Mouse (Mus musculus) hindbrain, embryonic 15.5 days (tissue): ENCODE data around the gene Olfr270. TPM values are rescaled to one million over a fixed set of nuclear protein-coding genes. Genes with fewer than 3 reads are reported as not detected.

Source experiments
- ATAC-seq: fragments of 200-750 bp; cut with Nextera tagmentation; 2 replicates; pipeline ENCODE4 v1.8.0; 2017; ENCODE audit warnings: low read depth, moderate number of reproducible peaks, moderate TSS enrichment; ENCODE audit not compliant: low FRiP score
- H3K27ac ChIP-seq: fragments of 300-500 bp; sonication (generic); replicated peaks from 2 replicates; pipeline ENCODE4 v1.5.1; 2015; ENCODE audit warnings: mild to moderate bottlenecking, inconsistent platforms
- H3K27me3 ChIP-seq: fragments of 300-500 bp; sonication (generic); 2 replicates; pipeline ENCODE4 v1.6.1; 2015; ENCODE audit warnings: control low read depth, inconsistent platforms
- H3K36me3 ChIP-seq: fragments of 300-500 bp; sonication (generic); 2 replicates; pipeline ENCODE4 v1.6.1; 2015; ENCODE audit warnings: control low read depth, inconsistent platforms
- H3K4me1 ChIP-seq: fragments of 300-500 bp; sonication (generic); replicated peaks from 2 replicates; pipeline ENCODE4 v1.6.1; 2015; ENCODE audit warnings: control low read depth, inconsistent platforms
- H3K4me2 ChIP-seq: fragments of 300-500 bp; sonication (generic); 2 replicates; pipeline ENCODE4 v1.6.1; 2015; ENCODE audit warnings: moderate library complexity, mild to moderate bottlenecking, inconsistent platforms
- H3K4me3 ChIP-seq: fragments of 300-500 bp; sonication (generic); 2 replicates; pipeline ENCODE4 v1.5.1; 2015; ENCODE audit warnings: mild to moderate bottlenecking, inconsistent platforms
- H3K9ac ChIP-seq: fragments of 300-500 bp; sonication (generic); 2 replicates; pipeline ENCODE4 v1.6.1; 2015; ENCODE audit warnings: inconsistent platforms
- H3K9me3 ChIP-seq: fragments of 300-500 bp; sonication (generic); 2 replicates; pipeline ENCODE4 v1.6.1; 2016; ENCODE audit warnings: control low read depth, inconsistent platforms
- WGBS: fragments of 180-500 bp; shearing (Covaris S2); methylation state at CpG from one replicate; pipeline ENCODE4 v1.1.7; 2015; 5-methylcytosine and 5-hydroxymethylcytosine counted together
- polyA plus RNA-seq: library from polyadenylated mRNA; unstranded; fragments of >200 nt; fragmentation: Nextera tagmentation; extraction: Ambion mirVana; gene quantifications from 2 replicates; pipeline ENCODE4 v1.2.1, GENCODE M21; 2015

Olfr270 gene
- not detected in 2 replicates for polyA plus RNA-seq

DNA sequence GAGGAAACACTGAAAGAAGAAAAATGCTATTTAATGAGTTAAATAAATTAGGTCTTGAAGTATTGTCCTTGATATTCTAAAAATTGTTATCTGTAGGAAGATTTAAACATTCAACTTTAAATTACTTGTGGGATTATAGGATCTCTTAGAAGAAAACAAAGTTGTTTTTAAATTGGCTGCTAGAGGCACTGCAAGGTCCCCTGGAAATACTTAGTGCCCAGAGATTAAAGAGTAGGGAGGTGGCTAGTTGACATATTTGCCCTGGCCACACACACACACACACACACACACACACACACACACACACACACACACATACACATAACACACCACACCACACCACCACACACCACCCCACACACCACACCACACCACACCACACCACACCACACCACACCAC lies at the start of gene Olfr270:
Gene Olfr270 (plus strand): TSS at position 301 of the 400 bp plus-strand sequence.
- Histone ChIP-seq H3K4me1 (no peaks in the 10 kb centered on the region), H3K9me3 (no peaks in the 10 kb centered on the region), H3K27me3 (no peaks in the 10 kb centered on the region), H3K36me3 (no peaks in the 10 kb centered on the region), H3K4me3 (no peak within 1 kb of the TSS), H3K4me2 (no peak within 1 kb of the TSS), H3K27ac (no peak within 1 kb of the TSS), H3K9ac (no peak within 1 kb of the TSS)
- ATAC-seq, result no peak

DNA sequence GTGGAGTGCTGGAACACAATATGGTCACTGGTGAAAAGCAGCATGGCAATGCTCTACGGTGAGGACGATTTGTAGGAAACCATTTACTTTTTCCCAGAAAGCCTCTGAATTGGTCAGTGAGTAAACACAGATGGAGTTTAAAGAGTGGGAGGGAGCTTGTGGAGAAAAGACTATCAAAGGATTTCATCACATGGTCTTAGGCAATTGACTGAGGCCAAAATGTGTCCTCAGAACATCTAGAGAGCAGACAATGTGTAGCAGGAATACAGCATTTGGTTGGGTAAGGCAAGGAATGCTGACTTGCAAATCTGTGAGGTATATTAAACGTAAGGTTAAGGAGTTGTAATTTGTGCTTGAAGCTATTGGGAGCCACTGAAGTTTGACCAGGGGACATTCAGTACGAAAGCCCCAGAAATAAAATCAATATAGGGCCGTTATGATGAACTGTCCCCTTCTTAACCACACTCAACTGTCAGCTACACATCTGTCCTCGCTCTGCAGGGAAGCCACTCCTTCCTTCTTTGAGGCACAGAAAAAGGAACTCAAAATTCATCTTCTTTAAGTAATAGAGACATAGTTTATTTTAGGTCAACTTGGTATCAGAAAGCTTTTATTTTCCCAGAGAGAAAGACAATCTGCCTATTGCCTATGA lies 47.6 kb upstream of the Olfr270 start:
- Histone ChIP-seq H3K9me3 (no peaks in the 10 kb centered on the region), H3K4me1 (no peaks in the 10 kb centered on the region), H3K9ac (no peak overlapping the region), H3K27me3 (no peaks in the 10 kb centered on the region), H3K4me2 (no peak overlapping the region), H3K4me3 (no peak overlapping the region), H3K27ac (no peak overlapping the region), H3K36me3 (no peaks in the 10 kb centered on the region)
- 87% methylated on average over 6 of the region's 6 CpGs for whole genome bisulfite sequencing
- no peak for ATAC-seq

DNA sequence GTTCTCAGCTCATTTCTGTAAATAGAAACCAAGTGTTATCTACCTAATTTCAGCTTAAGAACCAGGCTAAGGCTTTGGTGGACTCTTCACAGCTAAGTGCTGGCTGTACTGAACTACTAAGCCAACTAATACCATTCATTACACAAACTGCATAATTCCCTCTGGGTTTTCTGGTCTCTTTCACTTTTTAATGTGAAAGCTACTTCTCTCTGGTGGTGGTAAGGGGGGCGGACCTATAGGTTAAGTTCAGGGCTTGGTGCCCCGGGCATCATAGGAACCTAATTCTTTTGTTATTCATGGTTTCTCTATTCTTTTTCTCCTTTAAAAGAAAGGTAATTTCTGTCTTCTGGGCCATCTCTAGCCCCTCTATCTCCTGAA lies 47.0 kb upstream of the Olfr270 start:
- ATAC-seq, result no peak
- Histone ChIP-seq H3K4me3 (no peak overlapping the region), H3K27me3 (no peaks in the 10 kb centered on the region), H3K27ac (no peak overlapping the region), H3K4me1 (no peaks in the 10 kb centered on the region), H3K9me3 (no peaks in the 10 kb centered on the region), H3K36me3 (no peaks in the 10 kb centered on the region), H3K4me2 (no peak overlapping the region), H3K9ac (no peak overlapping the region)
- 91% methylated on average over 2 of the region's 2 CpGs for WGBS

DNA sequence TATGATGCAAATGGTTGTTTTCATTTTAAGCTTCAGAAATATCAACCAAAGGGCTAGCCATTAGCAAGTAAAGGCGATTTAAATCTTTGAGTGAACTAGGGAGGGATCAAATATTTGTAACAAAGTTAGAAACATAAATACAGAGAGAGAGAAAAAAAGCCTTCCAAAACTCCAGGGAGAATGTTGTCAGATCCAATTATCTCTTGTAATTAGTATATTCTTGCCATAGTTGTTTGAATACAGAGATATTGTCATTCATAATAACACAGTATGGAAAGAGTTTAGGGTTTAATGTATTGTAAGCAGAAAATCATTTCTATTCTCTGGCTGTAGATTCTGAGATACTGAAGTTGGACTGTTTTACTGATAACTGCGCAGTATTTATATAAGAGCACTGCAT lies 45.3 kb upstream of the Olfr270 start, which contains the start of gene Olfr272:
Gene Olfr272 (minus strand): TSS at position 101 of the 400 bp plus-strand sequence.
- Histone ChIP-seq H3K4me1 (no peaks in the 10 kb centered on the region), H3K4me2 (no peak within 1 kb of the TSS), H3K4me3 (no peak within 1 kb of the TSS), H3K9me3 (no peaks in the 10 kb centered on the region), H3K36me3 (no peaks in the 10 kb centered on the region), H3K9ac (no peak within 1 kb of the TSS), H3K27ac (no peak within 1 kb of the TSS), H3K27me3 (no peaks in the 10 kb centered on the region)
- WGBS, result 90% methylated on average over 2 of the region's 2 CpGs
- no peak for ATAC-seq

DNA sequence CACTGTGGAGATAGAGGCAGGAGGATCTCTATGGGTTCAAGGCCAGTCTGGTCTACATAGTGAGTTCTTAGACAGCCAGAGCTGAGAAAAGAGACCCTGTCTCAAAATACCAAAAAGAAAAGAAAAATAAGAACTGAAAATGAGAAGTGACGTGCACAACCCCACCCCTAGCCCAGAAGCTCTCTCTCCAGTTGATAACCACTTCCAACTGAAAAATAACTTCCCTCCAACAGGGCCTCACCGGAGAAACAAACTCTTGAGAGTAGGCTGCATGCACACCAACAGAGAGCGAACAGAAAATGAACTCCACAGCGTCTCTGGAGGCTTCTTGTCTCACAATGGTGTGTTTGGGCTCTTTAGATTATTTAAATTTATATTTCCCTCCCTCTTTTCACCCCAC lies 33.9 kb upstream of the Olfr270 start:
- Histone ChIP-seq H3K27ac (no peak overlapping the region), H3K4me1 (no peaks in the 10 kb centered on the region), H3K4me2 (no peak overlapping the region), H3K27me3 (no peaks in the 10 kb centered on the region), H3K36me3 (no peaks in the 10 kb centered on the region), H3K9ac (no peak overlapping the region), H3K9me3 (no peaks in the 10 kb centered on the region), H3K4me3 (no peak overlapping the region)
- WGBS, result 96% methylated on average over 4 of the region's 4 CpGs
- no peak for ATAC-seq

DNA sequence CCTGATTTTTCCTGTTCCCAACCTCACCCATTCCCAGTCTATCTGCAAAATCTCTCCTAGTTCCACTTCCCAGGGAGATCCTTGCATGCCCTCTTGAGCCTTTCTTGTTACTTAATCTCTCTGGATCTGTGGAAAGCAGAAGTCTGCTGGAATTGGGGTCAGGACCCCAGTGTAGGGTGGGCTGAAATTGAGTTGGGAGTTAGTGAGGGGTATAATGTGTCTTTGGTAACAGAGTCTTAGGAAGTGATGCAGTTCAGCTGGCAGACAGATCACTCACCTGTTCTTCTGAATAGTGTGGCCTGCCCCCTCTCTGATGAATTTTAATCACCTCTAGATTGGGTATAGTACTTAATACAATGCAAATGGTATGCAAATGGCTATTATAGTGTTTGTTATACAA lies 17.7 kb upstream of the Olfr270 start:
- no peaks in the 10 kb centered on the region for H3K36me3 ChIP-seq
- H3K4me1 ChIP-seq, result no peaks in the 10 kb centered on the region
- no peak overlapping the region for H3K27ac ChIP-seq
- H3K27me3 ChIP-seq, result no peaks in the 10 kb centered on the region
- no peak overlapping the region for H3K4me2 ChIP-seq
- no peak for ATAC-seq
- H3K4me3 ChIP-seq, result no peak overlapping the region
- H3K9ac ChIP-seq, result no peak overlapping the region
- H3K9me3 ChIP-seq, result no peaks in the 10 kb centered on the region

DNA sequence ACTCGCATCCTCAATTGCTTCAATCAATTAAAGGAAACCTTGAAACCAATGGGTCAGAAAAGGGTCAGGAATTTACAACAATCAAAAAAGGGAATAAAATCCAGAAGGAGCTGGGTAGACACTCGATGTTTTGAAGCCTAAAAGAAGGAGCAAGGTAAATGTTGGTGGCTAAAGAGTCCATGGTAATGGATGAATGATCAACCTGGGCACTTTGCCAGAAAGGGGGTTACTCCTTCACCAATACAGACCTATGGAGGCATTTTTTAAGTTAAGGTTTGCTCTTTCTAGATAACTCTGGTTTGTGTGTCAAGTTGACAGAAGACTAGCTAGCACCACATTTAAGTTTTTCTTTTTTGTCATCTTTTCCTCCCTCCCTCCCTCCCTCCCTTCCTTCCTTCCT lies 15.3 kb upstream of the Olfr270 start:
- Histone ChIP-seq H3K36me3 (no peaks in the 10 kb centered on the region), H3K4me1 (no peaks in the 10 kb centered on the region), H3K4me2 (no peak overlapping the region), H3K4me3 (no peak overlapping the region), H3K27me3 (no peaks in the 10 kb centered on the region), H3K27ac (no peak overlapping the region), H3K9ac (no peak overlapping the region), H3K9me3 (no peaks in the 10 kb centered on the region)
- ATAC-seq, result no peak
- WGBS, result 90% methylated on average over 2 of the region's 2 CpGs

DNA sequence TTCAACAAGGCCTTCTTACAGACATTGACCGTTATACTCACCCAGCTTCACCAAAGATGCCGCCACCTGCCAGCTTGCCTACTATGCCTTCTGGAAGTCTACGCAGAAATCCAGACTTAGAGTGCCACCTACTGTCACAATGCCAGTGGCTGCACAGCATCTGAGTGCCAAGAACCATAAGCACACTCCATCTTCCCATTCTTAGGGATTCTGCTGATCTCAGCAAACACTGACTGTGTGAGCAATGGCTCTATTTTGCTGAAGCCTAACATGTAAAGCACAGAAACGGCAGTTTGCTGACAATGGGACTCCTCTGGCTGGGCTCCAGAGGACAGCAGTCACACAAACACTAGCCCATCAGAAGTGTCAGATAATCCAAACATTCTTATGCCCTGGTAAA lies 5.7 kb upstream of the Olfr270 start:
- Histone ChIP-seq H3K4me1 (0 out of 2 replicates have a peak, but pooled peaks cover 4% of the 10 kb centered on the region), H3K36me3 (no peaks in the 10 kb centered on the region), H3K27me3 (no peaks in the 10 kb centered on the region), H3K9ac (no peak overlapping the region), H3K4me3 (no peak overlapping the region), H3K9me3 (no peaks in the 10 kb centered on the region), H3K27ac (no peak overlapping the region), H3K4me2 (no peak overlapping the region)
- WGBS, result 34% methylated on average over 4 of the region's 4 CpGs
- peak; percentile 68 for ATAC-seq

DNA sequence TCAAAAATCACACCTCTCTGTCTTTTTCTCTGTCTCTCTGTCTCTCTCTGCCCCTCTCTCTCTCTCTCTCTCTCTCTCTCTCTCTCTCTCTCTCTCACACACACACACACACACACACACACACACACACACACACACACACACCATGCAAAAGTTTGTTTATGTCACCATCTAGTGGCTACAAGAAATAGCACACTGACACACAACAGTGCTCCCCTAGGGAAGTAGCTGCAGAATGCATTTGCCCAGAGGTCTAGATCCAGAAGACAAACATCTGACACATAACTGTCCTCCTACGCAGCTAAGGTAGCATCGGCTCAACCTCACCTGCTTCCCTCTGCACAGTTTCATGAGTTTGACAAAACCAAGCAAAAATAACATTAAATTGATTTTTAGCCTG lies 20.9 kb downstream of the Olfr270 start:
- WGBS, result 63% methylated on average over 2 of the region's 2 CpGs
- Histone ChIP-seq H3K4me2 (no peak overlapping the region), H3K27me3 (no peaks in the 10 kb centered on the region), H3K9me3 (no peaks in the 10 kb centered on the region), H3K4me1 (0 out of 2 replicates have a peak, but pooled peaks cover 3% of the 10 kb centered on the region), H3K27ac (no peak overlapping the region), H3K4me3 (no peak overlapping the region), H3K36me3 (no peaks in the 10 kb centered on the region), H3K9ac (no peak overlapping the region)
- 0 out of 2 replicates have a peak, but pooled peaks have one; percentile 48 for ATAC-seq

DNA sequence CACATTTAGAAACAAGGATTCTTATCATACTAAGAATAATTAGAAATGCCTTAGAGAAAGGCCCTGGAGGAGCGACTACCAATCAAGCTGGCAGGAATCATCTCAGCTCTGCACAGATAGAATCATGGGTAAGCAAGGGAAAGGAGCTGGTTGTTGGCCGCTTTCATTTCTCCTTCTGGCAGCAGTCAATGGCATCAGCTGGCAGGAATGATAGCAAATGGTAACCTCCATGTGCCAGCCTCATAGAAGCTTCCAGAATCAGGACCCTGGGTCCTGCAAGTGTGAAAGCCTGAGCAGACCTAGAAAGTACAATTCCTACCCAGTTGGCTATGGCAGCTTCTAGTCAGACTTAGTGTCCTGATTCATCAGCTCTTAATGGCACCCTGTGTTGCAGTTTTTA lies 21.9 kb downstream of the Olfr270 start:
- no peak overlapping the region for H3K4me2 ChIP-seq
- H3K27me3 ChIP-seq, result no peaks in the 10 kb centered on the region
- no peak overlapping the region for H3K9ac ChIP-seq
- H3K27ac ChIP-seq, result no peak overlapping the region
- ATAC-seq, result no peak
- H3K9me3 ChIP-seq, result no peaks in the 10 kb centered on the region
- no peak overlapping the region for H3K4me3 ChIP-seq
- no peaks in the 10 kb centered on the region for H3K36me3 ChIP-seq
- 93% methylated on average over 2 of the region's 2 CpGs for WGBS
- 0 out of 2 replicates have a peak, but pooled peaks cover 3% of the 10 kb centered on the region for H3K4me1 ChIP-seq

DNA sequence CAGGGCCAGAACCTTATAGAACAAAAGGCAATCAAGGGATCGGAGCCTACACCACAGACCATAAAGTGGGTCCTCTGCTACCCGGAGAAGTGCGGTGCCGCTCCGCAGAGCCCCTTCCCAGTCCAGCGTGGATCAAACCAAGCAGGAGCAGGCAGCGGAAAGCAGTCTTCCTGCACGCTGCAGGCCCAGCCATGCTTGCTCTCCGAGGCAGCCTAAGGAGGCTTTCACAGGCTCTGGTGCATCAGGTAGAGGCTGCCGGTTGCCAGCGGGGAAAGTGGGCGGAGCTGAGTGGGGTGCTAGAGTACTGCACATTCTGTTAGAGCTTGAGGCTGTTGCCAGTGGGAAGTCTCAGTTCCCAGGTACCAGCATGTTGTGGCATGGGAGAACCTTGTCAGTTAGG lies 24.9 kb downstream of the Olfr270 start, which contains the start of gene Nipsnap3a:
Gene Nipsnap3a (plus strand): TSS at position 25 of the 400 bp plus-strand sequence.
- Histone ChIP-seq H3K9me3 (no peaks in the 10 kb centered on the region), H3K4me3 (no peak within 1 kb of the TSS), H3K4me1 (0 out of 2 replicates have a peak, but pooled peaks cover 3% of the 10 kb centered on the region), H3K27ac (no peak within 1 kb of the TSS), H3K9ac (no peak within 1 kb of the TSS), H3K27me3 (no peaks in the 10 kb centered on the region), H3K36me3 (no peaks in the 10 kb centered on the region), H3K4me2 (peak within 1 kb of the TSS; percentile 19)
- ATAC-seq, result no peak
- 32% methylated on average over 12 of the region's 12 CpGs for WGBS

DNA sequence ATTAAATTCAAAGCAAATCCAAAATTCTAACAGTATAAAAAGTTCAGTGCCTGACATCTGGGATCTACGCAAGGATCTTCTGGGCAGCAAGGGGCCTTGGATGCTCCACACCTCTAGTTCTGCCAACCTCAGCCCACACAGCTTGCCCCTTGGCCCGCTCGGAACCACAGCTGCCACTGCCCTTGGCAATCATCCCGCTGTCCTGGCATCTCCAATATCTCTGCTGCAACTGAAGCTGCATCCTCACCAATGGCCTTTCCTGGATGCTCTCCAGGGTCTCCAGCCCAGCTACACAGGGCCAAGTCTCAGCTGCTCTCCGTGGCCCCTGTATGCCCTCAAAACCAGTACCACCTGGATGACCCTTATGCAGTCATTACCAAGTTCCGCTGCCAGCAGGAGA lies 35.1 kb downstream of the Olfr270 start:
- H3K4me2 ChIP-seq, result no peak overlapping the region
- H3K36me3 ChIP-seq, result no peaks in the 10 kb centered on the region
- no peaks in the 10 kb centered on the region for H3K27me3 ChIP-seq
- no peaks in the 10 kb centered on the region for H3K4me1 ChIP-seq
- H3K9me3 ChIP-seq, result no peaks in the 10 kb centered on the region
- no peak overlapping the region for H3K4me3 ChIP-seq
- no peak overlapping the region for H3K27ac ChIP-seq
- ATAC-seq, result no peak
- WGBS, result 82% methylated on average over 6 of the region's 6 CpGs
- no peak overlapping the region for H3K9ac ChIP-seq

DNA sequence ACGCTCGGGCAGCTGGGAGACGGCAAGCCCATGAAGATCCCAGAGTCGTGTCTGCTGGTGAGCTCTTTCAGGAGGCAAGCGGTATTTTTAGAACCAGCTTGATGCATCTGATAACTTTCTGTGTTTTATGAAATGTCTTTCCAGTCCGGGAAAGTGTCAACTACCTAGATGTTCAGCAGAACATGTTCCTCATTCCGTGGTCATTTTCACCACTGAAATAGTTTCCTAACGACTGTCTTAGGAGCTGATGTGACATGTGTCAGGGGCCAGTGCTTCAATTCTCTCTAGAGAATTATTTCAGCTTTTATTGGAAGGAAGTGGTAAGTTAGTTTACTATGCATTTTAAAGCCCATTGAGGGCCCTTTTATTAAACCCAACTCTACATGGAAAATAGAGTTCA lies 35.8 kb downstream of the Olfr270 start:
- 86% methylated on average over 8 of the region's 8 CpGs for WGBS
- Histone ChIP-seq H3K36me3 (no peaks in the 10 kb centered on the region), H3K4me1 (no peaks in the 10 kb centered on the region), H3K9me3 (no peaks in the 10 kb centered on the region), H3K4me2 (no peak overlapping the region), H3K27me3 (no peaks in the 10 kb centered on the region), H3K27ac (no peak overlapping the region), H3K4me3 (no peak overlapping the region), H3K9ac (no peak overlapping the region)
- no peak for ATAC-seq
